Mouse (Mus musculus): Measurements from ENCODE around the gene P2rx3. TPM values are rescaled to one million over a fixed set of nuclear protein-coding genes. Genes with fewer than 3 reads are reported as not detected.

P2rx3 gene
- polyA plus RNA-seq, 1 experiment = 0.54 TPM

DNA sequence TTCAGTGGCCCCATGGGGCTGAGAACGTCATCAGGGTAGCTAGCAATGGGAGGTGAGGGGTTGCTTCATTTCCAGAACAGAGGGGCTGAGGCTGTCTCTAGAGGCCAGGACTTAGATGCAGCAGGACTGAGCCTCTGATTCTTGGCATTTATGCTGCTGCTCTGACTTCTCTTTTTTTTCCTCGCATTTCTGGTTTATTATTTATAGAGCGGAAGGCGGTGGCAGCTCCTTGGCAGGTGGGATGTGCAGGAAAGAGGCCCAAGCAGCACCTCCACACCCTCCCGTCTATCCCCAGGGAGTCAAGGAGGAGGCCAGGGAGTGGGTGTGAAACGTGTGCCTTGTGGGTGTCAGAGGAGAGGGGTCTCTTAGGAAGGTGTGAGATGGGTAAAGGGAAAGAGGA lies 6.3 kb downstream of the P2rx3 start:
- 61% methylated on average over 6 of the region's 6 CpGs for WGBS
- H3K4me1 ChIP-seq (replicated peaks; ENCODE audit: control insufficient read depth, insufficient read depth, low read length) = peaks cover 3% of the 10 kb centered on the region; the same call in 1 of the 2 replicates

DNA sequence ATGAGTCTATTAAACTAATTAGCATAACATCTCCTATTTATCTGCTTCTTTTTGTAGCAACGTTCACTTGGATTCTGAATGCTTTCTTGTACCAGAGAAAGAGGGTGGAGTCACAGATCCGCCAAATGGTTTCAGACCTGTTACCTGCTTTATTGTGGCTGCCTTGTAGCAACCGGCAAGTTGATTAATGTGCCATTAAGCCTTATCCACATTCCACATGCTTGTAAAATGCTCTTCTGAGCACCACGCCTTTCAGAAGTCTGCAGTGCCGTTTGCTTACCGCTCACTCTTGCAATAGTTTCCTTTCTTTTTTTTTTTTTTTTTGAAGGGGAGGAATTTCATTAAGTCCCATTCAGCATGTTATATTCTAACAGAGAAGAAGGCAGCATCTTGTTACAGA lies 7.4 kb downstream of the P2rx3 start:
- no peak for DNase-seq
- H3K4me1 ChIP-seq (replicated peaks; ENCODE audit: control insufficient read depth, insufficient read depth, low read length) = peaks cover 3% of the 10 kb centered on the region; the same call in 1 of the 2 replicates
- WGBS = 80% methylated on average over 6 of the region's 6 CpGs
- no peaks in the 10 kb centered on the region for H3K36me3 ChIP-seq (ENCODE audit: control insufficient read depth, insufficient read depth, low read length)
- no peak overlapping the region for H3K4me3 ChIP-seq (ENCODE audit: control insufficient read depth, insufficient read depth, low read length)
- H3K27ac ChIP-seq (ENCODE audit: control insufficient read depth, insufficient read depth, low read length) = no peak overlapping the region
- H3K27me3 ChIP-seq (ENCODE audit: control insufficient read depth, insufficient read depth, low read length) = no peaks in the 10 kb centered on the region
- TF ChIP-seq POLR2A (IDR thresholded peaks at IDR 0.05; ENCODE audit: control insufficient read depth, extremely low read depth, insufficient read depth, low read length, poor library complexity) (no peak), CTCF (IDR thresholded peaks at IDR 0.05; ENCODE audit: borderline replicate concordance, control insufficient read depth, extremely low read depth, insufficient read depth, low read length, poor library complexity) (no peak)

More for the DNA sequence above, 6.3 kb downstream of the P2rx3 start:
- no peaks in the 10 kb centered on the region for H3K27me3 ChIP-seq (ENCODE audit: control insufficient read depth, insufficient read depth, low read length)
- DNase-seq = no peak
- no peak overlapping the region for H3K27ac ChIP-seq (ENCODE audit: control insufficient read depth, insufficient read depth, low read length)
- no peak overlapping the region for H3K4me3 ChIP-seq (ENCODE audit: control insufficient read depth, insufficient read depth, low read length)
- H3K36me3 ChIP-seq (ENCODE audit: control insufficient read depth, insufficient read depth, low read length) = no peaks in the 10 kb centered on the region
- TF ChIP-seq CTCF (IDR thresholded peaks at IDR 0.05; ENCODE audit: borderline replicate concordance, control insufficient read depth, extremely low read depth, insufficient read depth, low read length, poor library complexity) (no peak), POLR2A (IDR thresholded peaks at IDR 0.05; ENCODE audit: control insufficient read depth, extremely low read depth, insufficient read depth, low read length, poor library complexity) (no peak)

DNA sequence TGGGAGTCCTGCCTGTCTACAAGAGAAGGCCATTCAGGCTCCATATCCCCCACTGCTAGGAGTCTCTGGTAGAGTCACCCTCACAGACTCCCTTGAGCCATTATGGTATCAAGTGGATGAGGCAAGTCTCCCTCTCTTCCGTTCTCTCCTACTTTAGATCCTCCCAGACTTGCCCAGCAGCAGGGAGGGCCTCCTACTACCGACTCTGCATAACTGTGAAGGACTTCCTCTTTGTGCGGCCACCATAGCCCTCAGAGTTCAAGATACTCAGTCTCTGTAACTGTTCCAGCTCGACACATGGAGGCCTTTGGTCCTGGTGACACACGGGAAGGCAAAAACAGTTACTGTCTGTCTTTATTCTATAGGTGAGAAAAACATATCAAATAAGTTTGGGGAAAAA lies 10.0 kb downstream of the P2rx3 start:
- DNase-seq = no peak
- Histone ChIP-seq H3K4me1 (replicated peaks; ENCODE audit: control insufficient read depth, insufficient read depth, low read length) (no peaks in the 10 kb centered on the region), H3K27ac (ENCODE audit: control insufficient read depth, insufficient read depth, low read length) (no peak overlapping the region), H3K4me3 (ENCODE audit: control insufficient read depth, insufficient read depth, low read length) (no peak overlapping the region), H3K27me3 (ENCODE audit: control insufficient read depth, insufficient read depth, low read length) (no peaks in the 10 kb centered on the region), H3K36me3 (ENCODE audit: control insufficient read depth, insufficient read depth, low read length) (no peaks in the 10 kb centered on the region)
- TF ChIP-seq CTCF (IDR thresholded peaks at IDR 0.05; ENCODE audit: borderline replicate concordance, control insufficient read depth, extremely low read depth, insufficient read depth, low read length, poor library complexity) (no peak), POLR2A (IDR thresholded peaks at IDR 0.05; ENCODE audit: control insufficient read depth, extremely low read depth, insufficient read depth, low read length, poor library complexity) (no peak)
- WGBS = 38% methylated on average over 5 of the region's 5 CpGs

DNA sequence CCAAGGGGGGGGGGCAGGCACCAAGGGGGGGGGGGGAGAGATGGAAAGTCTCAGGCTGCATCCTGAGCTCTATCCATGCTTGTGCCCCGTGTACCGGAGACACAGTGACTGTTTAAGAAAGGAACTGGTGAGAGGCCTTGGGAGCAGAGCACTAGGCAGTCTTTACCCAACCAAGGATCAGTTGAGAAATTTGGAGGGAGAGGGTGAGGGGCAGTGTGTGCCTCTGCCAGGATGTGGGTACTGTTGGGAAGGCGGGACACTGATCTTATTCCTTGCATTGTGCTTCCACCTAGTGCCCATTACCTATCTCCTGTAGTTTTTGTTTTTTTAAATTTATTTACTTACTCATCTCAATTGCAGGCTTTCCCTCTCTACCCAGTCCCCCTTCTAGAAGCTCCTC lies 11.1 kb downstream of the P2rx3 start:
- no peak overlapping the region for H3K4me3 ChIP-seq (ENCODE audit: control insufficient read depth, insufficient read depth, low read length)
- TF ChIP-seq CTCF (IDR thresholded peaks at IDR 0.05; ENCODE audit: borderline replicate concordance, control insufficient read depth, extremely low read depth, insufficient read depth, low read length, poor library complexity) (no peak), POLR2A (IDR thresholded peaks at IDR 0.05; ENCODE audit: control insufficient read depth, extremely low read depth, insufficient read depth, low read length, poor library complexity) (no peak)
- H3K27ac ChIP-seq (ENCODE audit: control insufficient read depth, insufficient read depth, low read length) = no peak overlapping the region
- no peaks in the 10 kb centered on the region for H3K27me3 ChIP-seq (ENCODE audit: control insufficient read depth, insufficient read depth, low read length)
- H3K36me3 ChIP-seq (ENCODE audit: control insufficient read depth, insufficient read depth, low read length) = no peaks in the 10 kb centered on the region
- H3K4me1 ChIP-seq (replicated peaks; ENCODE audit: control insufficient read depth, insufficient read depth, low read length) = no peaks in the 10 kb centered on the region
- DNase-seq = no peak
- WGBS = 90% methylated on average over 3 of the region's 3 CpGs

DNA sequence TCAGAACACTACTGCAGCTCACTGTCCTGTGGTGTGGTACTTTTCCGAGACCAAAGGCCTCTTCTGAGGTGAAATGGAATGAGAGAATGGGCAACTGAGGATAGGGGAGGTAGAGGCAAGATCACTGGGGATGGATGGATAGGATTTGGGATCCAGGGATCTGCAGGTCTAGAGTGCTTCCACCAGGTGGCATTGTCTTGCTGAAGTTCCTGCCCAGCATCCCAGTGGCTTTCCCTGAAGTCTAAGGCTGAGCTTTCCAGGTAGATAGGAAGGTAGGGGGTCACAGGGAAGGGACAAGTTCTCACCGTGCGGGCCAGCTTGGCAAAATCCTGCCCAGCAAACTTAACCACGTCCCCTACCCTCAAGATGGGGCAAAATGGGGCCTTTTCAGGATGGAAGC lies 15.2 kb downstream of the P2rx3 start:
- 88% methylated on average over 4 of the region's 4 CpGs for WGBS
- Histone ChIP-seq H3K27me3 (ENCODE audit: control insufficient read depth, insufficient read depth, low read length) (no peaks in the 10 kb centered on the region), H3K36me3 (ENCODE audit: control insufficient read depth, insufficient read depth, low read length) (no peaks in the 10 kb centered on the region), H3K4me3 (ENCODE audit: control insufficient read depth, insufficient read depth, low read length) (no peak overlapping the region), H3K4me1 (replicated peaks; ENCODE audit: control insufficient read depth, insufficient read depth, low read length) (no peaks in the 10 kb centered on the region), H3K27ac (ENCODE audit: control insufficient read depth, insufficient read depth, low read length) (no peak overlapping the region)
- no peak for DNase-seq
- TF ChIP-seq POLR2A (IDR thresholded peaks at IDR 0.05; ENCODE audit: control insufficient read depth, extremely low read depth, insufficient read depth, low read length, poor library complexity) = no peak
- no peak for TF ChIP-seq CTCF (IDR thresholded peaks at IDR 0.05; ENCODE audit: borderline replicate concordance, control insufficient read depth, extremely low read depth, insufficient read depth, low read length, poor library complexity)

DNA sequence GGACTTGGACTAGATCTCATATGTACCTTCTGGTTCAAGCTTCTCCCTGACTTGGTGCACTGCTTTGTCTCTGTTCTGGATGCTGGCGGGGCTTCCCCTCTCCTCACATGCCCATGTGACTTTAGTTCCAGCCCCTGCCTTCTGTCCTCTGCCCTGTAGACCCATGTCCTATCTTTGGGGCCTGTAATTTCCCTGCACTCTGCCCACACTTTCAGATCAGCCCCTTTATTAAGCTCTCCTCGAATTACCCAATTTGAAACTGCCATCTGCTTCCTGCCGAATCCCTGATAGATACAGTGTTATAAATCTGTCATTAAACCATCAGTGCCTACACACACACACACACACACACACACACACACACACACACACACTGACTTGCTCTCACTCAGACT lies 22.7 kb downstream of the P2rx3 start:
- no peak overlapping the region for H3K4me3 ChIP-seq (ENCODE audit: control insufficient read depth, insufficient read depth, low read length)
- H3K36me3 ChIP-seq (ENCODE audit: control insufficient read depth, insufficient read depth, low read length) = no peaks in the 10 kb centered on the region
- no peaks in the 10 kb centered on the region for H3K4me1 ChIP-seq (replicated peaks; ENCODE audit: control insufficient read depth, insufficient read depth, low read length)
- no peaks in the 10 kb centered on the region for H3K27me3 ChIP-seq (ENCODE audit: control insufficient read depth, insufficient read depth, low read length)
- DNase-seq = no peak
- TF ChIP-seq POLR2A (IDR thresholded peaks at IDR 0.05; ENCODE audit: control insufficient read depth, extremely low read depth, insufficient read depth, low read length, poor library complexity) = no peak
- TF ChIP-seq CTCF (IDR thresholded peaks at IDR 0.05; ENCODE audit: borderline replicate concordance, control insufficient read depth, extremely low read depth, insufficient read depth, low read length, poor library complexity) = no peak
- H3K27ac ChIP-seq (ENCODE audit: control insufficient read depth, insufficient read depth, low read length) = no peak overlapping the region
- WGBS = 35% methylated on average over 3 of the region's 3 CpGs

Measured in thymus, adult 2 months (tissue).